Mouse (Mus musculus) spleen, postnatal 36 days (tissue): Measurements from ENCODE around the gene Kng2.
"Not testable (repeated sequence)": the region's sequence is repeated elsewhere in the genome, so short reads cannot be mapped to it uniquely, and the experiment has no call there.

ENCODE experiments used
- DNase-seq, 2 experiments: peaks; one replicate each; pipeline ENCODE4 v3.0.0; 2022; ENCODE audit warnings: low spot score in 2 of 2, mixed read lengths in 1 of 2

Kng2 gene

GRCm38 (mm10) chr16:23028966-23029600, at the start of gene Kng2:
TSS of gene Kng2 (minus strand) at chr16:23029482.
- DNase-seq = not testable (repeated sequence)

- not testable (repeated sequence) for DNase-seq
These were observed 48.2 kb upstream of the Kng2 start for GRCm38 (mm10) chr16:23077516-23077915.

GRCm38 (mm10) chr16:23060781-23061325, 31.6 kb upstream of the Kng2 start:
- not testable (repeated sequence) for DNase-seq

GRCm38 (mm10) chr16:23059630-23060029, 30.3 kb upstream of the Kng2 start:
- not testable (repeated sequence) for DNase-seq

- DNase-seq = not testable (repeated sequence)
These were observed 28.6 kb upstream of the Kng2 start, which contains the start of gene Kng1 for GRCm38 (mm10) chr16:23057668-23058447. TSS of gene Kng1 (plus strand) at chr16:23057865.

GRCm38 (mm10) chr16:23046319-23046718, 17.0 kb upstream of the Kng2 start:
- DNase-seq = no peak

GRCm38 (mm10) chr16:23040876-23041275, 11.6 kb upstream of the Kng2 start:
- no peak for DNase-seq

- no peak for DNase-seq
These were observed 10.0 kb upstream of the Kng2 start for GRCm38 (mm10) chr16:23039281-23039680.

- DNase-seq = no peak
These were observed 8.5 kb upstream of the Kng2 start for GRCm38 (mm10) chr16:23037744-23038143.

- no peak for DNase-seq
These were observed 4.4 kb upstream of the Kng2 start for GRCm38 (mm10) chr16:23033673-23034072.

- DNase-seq = no peak
These were observed 1.6 kb upstream of the Kng2 start for GRCm38 (mm10) chr16:23030673-23031435.

- not testable (repeated sequence) for DNase-seq
These were observed 1.9 kb downstream of the Kng2 start for GRCm38 (mm10) chr16:23027341-23027740.

GRCm38 (mm10) chr16:23026582-23026981, 2.7 kb downstream of the Kng2 start:
- no peak for DNase-seq

- no peak for DNase-seq
These were observed 4.2 kb downstream of the Kng2 start for GRCm38 (mm10) chr16:23025111-23025510.

GRCm38 (mm10) chr16:23020571-23020970, 8.7 kb downstream of the Kng2 start:
- not testable (repeated sequence) for DNase-seq

GRCm38 (mm10) chr16:23014645-23015044, 14.6 kb downstream of the Kng2 start:
- not testable (repeated sequence) for DNase-seq

GRCm38 (mm10) chr16:23013786-23014185, 15.5 kb downstream of the Kng2 start:
- DNase-seq = not testable (repeated sequence)

- not testable (repeated sequence) for DNase-seq
These were observed 32.3 kb downstream of the Kng2 start for GRCm38 (mm10) chr16:22996951-22997350.

GRCm38 (mm10) chr16:22967383-22968030, 61.8 kb downstream of the Kng2 start:
- no peak for DNase-seq

- no peak for DNase-seq
These were observed 66.0 kb downstream of the Kng2 start for GRCm38 (mm10) chr16:22963293-22963692.

GRCm38 (mm10) chr16:22962256-22962655, 67.0 kb downstream of the Kng2 start:
- DNase-seq = no peak
